Mouse (Mus musculus): Measurements from ENCODE around the gene Pate2. TPM values are rescaled to one million over a fixed set of nuclear protein-coding genes. Genes with fewer than 3 reads are reported as not detected.
A peak's percentile ranks its signal among the peaks of the same experiment; 100 is the strongest.

The Pate2 gene
- polyA plus RNA-seq, 1 experiment, result 0.31 TPM

- Histone ChIP-seq H3K4me3 (replicated peaks; ENCODE audit: insufficient read depth, low read depth, low read length) (no peak overlapping the region), H3K4me1 (ENCODE audit: control insufficient read depth, insufficient read depth, low read length) (no peaks in the 10 kb centered on the region), H3K27me3 (ENCODE audit: control insufficient read depth, insufficient read depth, low read length) (no peaks in the 10 kb centered on the region), H3K27ac (ENCODE audit: insufficient read depth, low read length) (no peak overlapping the region)
- TF ChIP-seq POLR2A (IDR thresholded peaks at IDR 0.05; ENCODE audit: borderline replicate concordance, insufficient read depth, low read length) (no peak), CTCF (IDR thresholded peaks at IDR 0.05; ENCODE audit: borderline replicate concordance, insufficient read depth, low read depth, low read length) (no peak)
- 6% methylated on average over 1 of the region's 1 CpGs for WGBS
- DNase-seq, result no peak
These were observed 40.3 kb upstream of the Pate2 start for GRCm38 (mm10) chr9:35529796-35530195.

GRCm38 (mm10) chr9:35533266-35533665, 36.8 kb upstream of the Pate2 start:
- TF ChIP-seq CTCF (IDR thresholded peaks at IDR 0.05; ENCODE audit: borderline replicate concordance, insufficient read depth, low read depth, low read length), result no peak
- TF ChIP-seq POLR2A (IDR thresholded peaks at IDR 0.05; ENCODE audit: borderline replicate concordance, insufficient read depth, low read length), result no peak
- Histone ChIP-seq H3K27ac (ENCODE audit: insufficient read depth, low read length) (no peak overlapping the region), H3K27me3 (ENCODE audit: control insufficient read depth, insufficient read depth, low read length) (no peaks in the 10 kb centered on the region), H3K4me1 (ENCODE audit: control insufficient read depth, insufficient read depth, low read length) (no peaks in the 10 kb centered on the region), H3K4me3 (replicated peaks; ENCODE audit: insufficient read depth, low read depth, low read length) (no peak overlapping the region)
- WGBS, result 77% methylated on average over 9 of the region's 9 CpGs
- no peak for DNase-seq

- Histone ChIP-seq H3K27me3 (ENCODE audit: control insufficient read depth, insufficient read depth, low read length) (no peaks in the 10 kb centered on the region), H3K4me3 (replicated peaks; ENCODE audit: insufficient read depth, low read depth, low read length) (no peak overlapping the region), H3K27ac (ENCODE audit: insufficient read depth, low read length) (no peak overlapping the region), H3K4me1 (ENCODE audit: control insufficient read depth, insufficient read depth, low read length) (0 out of 2 replicates have a peak, but pooled peaks cover 3% of the 10 kb centered on the region)
- peak; percentile 50 to 57 for DNase-seq
- TF ChIP-seq POLR2A (IDR thresholded peaks at IDR 0.05; ENCODE audit: borderline replicate concordance, insufficient read depth, low read length) (no peak), CTCF (IDR thresholded peaks at IDR 0.05; ENCODE audit: borderline replicate concordance, insufficient read depth, low read depth, low read length) (peak; percentile 88)
- 13% methylated on average over 2 of the region's 2 CpGs for WGBS
These were observed 35.0 kb upstream of the Pate2 start for GRCm38 (mm10) chr9:35535110-35535509.

GRCm38 (mm10) chr9:35535876-35536275, 34.2 kb upstream of the Pate2 start:
- Histone ChIP-seq H3K4me3 (replicated peaks; ENCODE audit: insufficient read depth, low read depth, low read length) (no peak overlapping the region), H3K4me1 (ENCODE audit: control insufficient read depth, insufficient read depth, low read length) (0 out of 2 replicates have a peak, but pooled peaks cover 3% of the 10 kb centered on the region), H3K27me3 (ENCODE audit: control insufficient read depth, insufficient read depth, low read length) (no peaks in the 10 kb centered on the region), H3K27ac (ENCODE audit: insufficient read depth, low read length) (no peak overlapping the region)
- WGBS, result 85% methylated on average over 4 of the region's 4 CpGs
- no peak for DNase-seq
- TF ChIP-seq CTCF (IDR thresholded peaks at IDR 0.05; ENCODE audit: borderline replicate concordance, insufficient read depth, low read depth, low read length), result no peak
- TF ChIP-seq POLR2A (IDR thresholded peaks at IDR 0.05; ENCODE audit: borderline replicate concordance, insufficient read depth, low read length), result no peak

GRCm38 (mm10) chr9:35539001-35539750, 30.9 kb upstream of the Pate2 start:
- WGBS, result 40% methylated on average over 13 of the region's 13 CpGs
- Histone ChIP-seq H3K27me3 (ENCODE audit: control insufficient read depth, insufficient read depth, low read length) (no peaks in the 10 kb centered on the region), H3K27ac (ENCODE audit: insufficient read depth, low read length) (no peak overlapping the region), H3K4me1 (ENCODE audit: control insufficient read depth, insufficient read depth, low read length) (0 out of 2 replicates have a peak, but pooled peaks cover 3% of the 10 kb centered on the region), H3K4me3 (replicated peaks; ENCODE audit: insufficient read depth, low read depth, low read length) (no peak overlapping the region)
- DNase-seq, result no peak
- TF ChIP-seq CTCF (IDR thresholded peaks at IDR 0.05; ENCODE audit: borderline replicate concordance, insufficient read depth, low read depth, low read length), result no peak
- TF ChIP-seq POLR2A (IDR thresholded peaks at IDR 0.05; ENCODE audit: borderline replicate concordance, insufficient read depth, low read length), result no peak

- Histone ChIP-seq H3K27me3 (ENCODE audit: control insufficient read depth, insufficient read depth, low read length) (no peaks in the 10 kb centered on the region), H3K4me1 (ENCODE audit: control insufficient read depth, insufficient read depth, low read length) (0 out of 2 replicates have a peak, but pooled peaks cover 3% of the 10 kb centered on the region), H3K27ac (ENCODE audit: insufficient read depth, low read length) (no peak overlapping the region), H3K4me3 (replicated peaks; ENCODE audit: insufficient read depth, low read depth, low read length) (no peak overlapping the region)
- 91% methylated on average over 5 of the region's 5 CpGs for WGBS
- DNase-seq, result no peak
- TF ChIP-seq POLR2A (IDR thresholded peaks at IDR 0.05; ENCODE audit: borderline replicate concordance, insufficient read depth, low read length), result no peak
- no peak for TF ChIP-seq CTCF (IDR thresholded peaks at IDR 0.05; ENCODE audit: borderline replicate concordance, insufficient read depth, low read depth, low read length)
These were observed 29.1 kb upstream of the Pate2 start for GRCm38 (mm10) chr9:35541024-35541423.

- peak; percentile 62 to 80 for DNase-seq
- H3K4me3 ChIP-seq (replicated peaks; ENCODE audit: insufficient read depth, low read depth, low read length), result no peak overlapping the region
- no peaks in the 10 kb centered on the region for H3K27me3 ChIP-seq (ENCODE audit: control insufficient read depth, insufficient read depth, low read length)
- WGBS, result 13% methylated on average over 6 of the region's 6 CpGs
- H3K4me1 ChIP-seq (ENCODE audit: control insufficient read depth, insufficient read depth, low read length), result 0 out of 2 replicates have a peak, but pooled peaks cover 3% of the 10 kb centered on the region
- TF ChIP-seq CTCF (IDR thresholded peaks at IDR 0.05; ENCODE audit: borderline replicate concordance, insufficient read depth, low read depth, low read length) (peak; percentile 81), POLR2A (IDR thresholded peaks at IDR 0.05; ENCODE audit: borderline replicate concordance, insufficient read depth, low read length) (no peak)
- H3K27ac ChIP-seq (ENCODE audit: insufficient read depth, low read length), result no peak overlapping the region
These were observed 28.6 kb upstream of the Pate2 start for GRCm38 (mm10) chr9:35541488-35541887.

GRCm38 (mm10) chr9:35541941-35542340, 28.1 kb upstream of the Pate2 start:
- 68% methylated on average over 6 of the region's 6 CpGs for WGBS

More at GRCm38 (mm10) chr9:35541941-35542340, 28.1 kb upstream of the Pate2 start:
- TF ChIP-seq POLR2A (IDR thresholded peaks at IDR 0.05; ENCODE audit: borderline replicate concordance, insufficient read depth, low read length) (no peak), CTCF (IDR thresholded peaks at IDR 0.05; ENCODE audit: borderline replicate concordance, insufficient read depth, low read depth, low read length) (no peak)
- no peaks in the 10 kb centered on the region for H3K27me3 ChIP-seq (ENCODE audit: control insufficient read depth, insufficient read depth, low read length)
- 0 out of 2 replicates have a peak, but pooled peaks cover 3% of the 10 kb centered on the region for H3K4me1 ChIP-seq (ENCODE audit: control insufficient read depth, insufficient read depth, low read length)
- DNase-seq, result no peak
- no peak overlapping the region for H3K4me3 ChIP-seq (replicated peaks; ENCODE audit: insufficient read depth, low read depth, low read length)
- no peak overlapping the region for H3K27ac ChIP-seq (ENCODE audit: insufficient read depth, low read length)

All from cerebellum, adult 2 months (tissue).